In genomic region chr10:80434823-80435222, GRCm38 (mm10) we compare ENCODE assay signal across 13 mouse cellular contexts. TPM values are rescaled to one million over a fixed set of nuclear protein-coding genes. Genes with fewer than 3 reads are reported as not detected.
A peak's percentile ranks its signal among the peaks of the same experiment; 100 is the strongest.
DNase-seq lines count a peak whose midpoint lies in the region; ATAC-seq and TF ChIP-seq lines count a peak whose summit lies in the region.
"Had no signal": no experiment of that assay in that cellular context is flagged by ENCODE, and none has a peak within 500 bp of the region (broad histone marks: within the 10 kb centered on the region; RNA-seq: fewer than 3 reads in every experiment).

No protein-coding gene starts in this region.

- peaks cover 26% of the 10 kb centered on the region for H3K79me2 ChIP-seq in myocyte (ENCODE audit: control insufficient read depth, insufficient read depth)

- H3K36me3 ChIP-seq in hindbrain, embryonic 10.5 days = peaks cover 16% of the 10 kb centered on the region
- H3K36me3 ChIP-seq in hindbrain, embryonic 12.5 days = peaks cover 11% of the 10 kb centered on the region
- peaks cover 16% of the 10 kb centered on the region for H3K36me3 ChIP-seq in E14TG2a.4 (ENCODE audit: insufficient read depth, low read length)
- peaks cover 15% of the 10 kb centered on the region for H3K36me3 ChIP-seq in embryonic facial prominence, embryonic 10.5 days (replicated peaks)
- H3K36me3 ChIP-seq in myocyte (ENCODE audit: control insufficient read depth, insufficient read depth) = no peaks in the 10 kb centered on the region

- no peak for TF ChIP-seq POLR2A in myocyte (IDR thresholded peaks at IDR 0.05; ENCODE audit: insufficient read length, low read depth)

- peaks cover 13% of the 10 kb centered on the region for H3K27me3 ChIP-seq in hindbrain, embryonic 10.5 days (ENCODE audit: insufficient read depth, poor library complexity, severe bottlenecking)
- peaks cover 18% of the 10 kb centered on the region for H3K27me3 ChIP-seq in hindbrain, embryonic 12.5 days
- H3K27me3 ChIP-seq in E14TG2a.4 (ENCODE audit: insufficient read depth, low read length) (no peaks in the 10 kb centered on the region), myocyte (ENCODE audit: control insufficient read depth, insufficient read depth, insufficient read length) (no peaks in the 10 kb centered on the region)
- H3K27me3 ChIP-seq in embryonic facial prominence, embryonic 10.5 days (replicated peaks; ENCODE audit: low read depth, poor library complexity, severe bottlenecking) = peaks cover 6% of the 10 kb centered on the region

- H3K27ac ChIP-seq in hindbrain, embryonic 10.5 days = peak overlapping the region; percentile 100
- no peak overlapping the region for H3K27ac ChIP-seq in hindbrain, embryonic 12.5 days
- H3K27ac ChIP-seq in embryonic facial prominence, embryonic 10.5 days (replicated peaks) = peak overlapping the region; percentile 100
- H3K27ac ChIP-seq: kidney, postnatal 0 days had no signal

- no peak overlapping the region for H3K9ac ChIP-seq in hindbrain, embryonic 12.5 days

- WGBS in hindbrain, embryonic 10.5 days = 79% methylated on average over 3 of the region's 3 CpGs
- WGBS in hindbrain, embryonic 12.5 days = 80% methylated on average over 3 of the region's 3 CpGs
- WGBS in embryonic facial prominence, embryonic 10.5 days = 70% methylated on average over 3 of the region's 3 CpGs

- TF ChIP-seq CTCF in E14TG2a.4 (conservative IDR thresholded peaks at IDR 0.05; ENCODE audit: low read length) = no peak

- no peak for ATAC-seq in hindbrain, embryonic 12.5 days (ENCODE audit: low FRiP score)

- no peak overlapping the region for H3K4me2 ChIP-seq in hindbrain, embryonic 12.5 days (replicated peaks)
- no peak overlapping the region for H3K4me2 ChIP-seq in myocyte (ENCODE audit: low read depth)

- H3K4me1 ChIP-seq in hindbrain, embryonic 10.5 days (replicated peaks) = peaks cover 50% of the 10 kb centered on the region
- peaks cover 28% of the 10 kb centered on the region for H3K4me1 ChIP-seq in hindbrain, embryonic 12.5 days
- peaks cover 67% of the 10 kb centered on the region for H3K4me1 ChIP-seq in E14TG2a.4 (replicated peaks; ENCODE audit: low read depth, low read length)
- peaks cover 47% of the 10 kb centered on the region for H3K4me1 ChIP-seq in embryonic facial prominence, embryonic 10.5 days

- no peak for DNase-seq in hindbrain, embryonic 10.5 days (ENCODE audit: low spot score)
- DNase-seq in embryonic facial prominence, embryonic 10.5 days (ENCODE audit: low spot score) = no peak
- no peak for DNase-seq in right cerebral cortex, postnatal 36 days (ENCODE audit: low spot score in 2 of 2)
- DNase-seq in testis, postnatal 14 days (ENCODE audit: low spot score) = no peak
- DNase-seq: gastrocnemius, postnatal 25 days; lung, adult 18-20 months had no signal

- no peak overlapping the region for H3ac ChIP-seq in myocyte (ENCODE audit: control insufficient read depth, insufficient read length)

- H3K9me3 ChIP-seq in hindbrain, embryonic 10.5 days = no peaks in the 10 kb centered on the region
- no peaks in the 10 kb centered on the region for H3K9me3 ChIP-seq in hindbrain, embryonic 12.5 days (replicated peaks)
- H3K9me3 ChIP-seq in E14TG2a.4 (ENCODE audit: low read length) = no peaks in the 10 kb centered on the region
- H3K9me3 ChIP-seq in embryonic facial prominence, embryonic 10.5 days = no peaks in the 10 kb centered on the region
- H3K9me3 ChIP-seq: hindbrain, embryonic 13.5 days had no signal

- peak overlapping the region; percentile 98 for H3K4me3 ChIP-seq in hindbrain, embryonic 10.5 days
- H3K4me3 ChIP-seq in hindbrain, embryonic 12.5 days = no peak overlapping the region
- H3K4me3 ChIP-seq in E14TG2a.4 (replicated peaks; ENCODE audit: low read length) = peak overlapping the region; percentile 99
- peak overlapping the region; percentile 97; the same call in 1 of the 2 replicates for H3K4me3 ChIP-seq in embryonic facial prominence, embryonic 10.5 days
- H3K4me3 ChIP-seq in myocyte = peak overlapping the region; percentile 70

TF ChIP-seq in myocyte, 11 proteins besides CTCF, POLR2A, EP300 and RAD21:
- TF ChIP-seq USF1 (IDR thresholded peaks at IDR 0.05; ENCODE audit: low read depth) = no peak
- no peak for TF ChIP-seq MAX (IDR thresholded peaks at IDR 0.05; ENCODE audit: low read depth)
- TF ChIP-seq REST (IDR thresholded peaks at IDR 0.05; ENCODE audit: insufficient read depth, insufficient read length) = no peak
- TF ChIP-seq SRF (IDR thresholded peaks at IDR 0.05; ENCODE audit: control insufficient read depth, insufficient read length, low read depth) = no peak
- TF ChIP-seq MYOG (IDR thresholded peaks at IDR 0.05; ENCODE audit: control insufficient read depth in 1 of 3, insufficient read depth in 1 of 3, insufficient read length in 2 of 3, low read depth in 2 of 3) = no peak
- TF ChIP-seq MYOD1 (IDR thresholded peaks at IDR 0.05; ENCODE audit: control insufficient read depth in 1 of 3, insufficient read length in 2 of 3, low read depth in 2 of 3) = no peak
- TF ChIP-seq TCF12 (IDR thresholded peaks at IDR 0.05; ENCODE audit: insufficient read depth, poor library complexity, severe bottlenecking) = no peak
- no peak for TF ChIP-seq E2F4 (IDR thresholded peaks at IDR 0.05; ENCODE audit: insufficient read depth)
- TF ChIP-seq CEBPB (IDR thresholded peaks at IDR 0.05; ENCODE audit: insufficient read depth, poor library complexity, severe bottlenecking) = no peak
- TF ChIP-seq TCF3 (IDR thresholded peaks at IDR 0.05; ENCODE audit: insufficient read length, low read depth) = no peak
- TF ChIP-seq POLR2AphosphoS2 (IDR thresholded peaks at IDR 0.05; ENCODE audit: insufficient read length, low read depth) = no peak

RNA-seq across cellular contexts. Expression of gene Tcf3, which starts 1.4 kb away (rescaled TPM):
- 191 and 198 TPM in 2 replicates for polyA plus RNA-seq in hindbrain, embryonic 10.5 days (2016; fragmentation: Nextera tagmentation; extraction: Ambion mirVana)
- polyA plus RNA-seq in hindbrain, embryonic 12.5 days (2016; fragmentation: Nextera tagmentation; extraction: Ambion mirVana) = 176 and 178 TPM in 2 replicates
- polyA plus RNA-seq in embryonic facial prominence, embryonic 10.5 days (2016; fragmentation: Nextera tagmentation; extraction: Ambion mirVana) = 225 and 235 TPM in 2 replicates
- polyA plus RNA-seq in myocyte (2012; fragmentation: generic; extraction: Trizol) = 67.5 TPM

RNA-seq across cellular contexts. Expression of gene Uqcr11, which starts 28.2 kb away (rescaled TPM):
- polyA plus RNA-seq in hindbrain, embryonic 10.5 days (2016; fragmentation: Nextera tagmentation; extraction: Ambion mirVana) = 648 and 654 TPM in 2 replicates
- polyA plus RNA-seq in hindbrain, embryonic 12.5 days (2016; fragmentation: Nextera tagmentation; extraction: Ambion mirVana) = 312 and 406 TPM in 2 replicates
- polyA plus RNA-seq in embryonic facial prominence, embryonic 10.5 days (2016; fragmentation: Nextera tagmentation; extraction: Ambion mirVana) = 615 and 629 TPM in 2 replicates
- 1,247 TPM for polyA plus RNA-seq in myocyte (2012; fragmentation: generic; extraction: Trizol)

RNA-seq across cellular contexts. Expression of gene Mbd3, which starts 35.5 kb away (rescaled TPM):
- polyA plus RNA-seq in hindbrain, embryonic 10.5 days (2016; fragmentation: Nextera tagmentation; extraction: Ambion mirVana) = 341 and 365 TPM in 2 replicates
- polyA plus RNA-seq in hindbrain, embryonic 12.5 days (2016; fragmentation: Nextera tagmentation; extraction: Ambion mirVana) = 275 and 296 TPM in 2 replicates
- polyA plus RNA-seq in embryonic facial prominence, embryonic 10.5 days (2016; fragmentation: Nextera tagmentation; extraction: Ambion mirVana) = 371 and 377 TPM in 2 replicates
- polyA plus RNA-seq in myocyte (2012; fragmentation: generic; extraction: Trizol) = 190 TPM

RNA-seq across cellular contexts. Expression of gene Mex3d, which starts 47.4 kb away (rescaled TPM):
- polyA plus RNA-seq in hindbrain, embryonic 10.5 days (2016; fragmentation: Nextera tagmentation; extraction: Ambion mirVana) = 7.2 and 8.8 TPM in 2 replicates
- 21.4 and 24.8 TPM in 2 replicates for polyA plus RNA-seq in hindbrain, embryonic 12.5 days (2016; fragmentation: Nextera tagmentation; extraction: Ambion mirVana)
- polyA plus RNA-seq in embryonic facial prominence, embryonic 10.5 days (2016; fragmentation: Nextera tagmentation; extraction: Ambion mirVana) = 6.4 and 7.1 TPM in 2 replicates
- 29.6 TPM for polyA plus RNA-seq in myocyte (2012; fragmentation: generic; extraction: Trizol)

RNA-seq across cellular contexts. Expression of gene Onecut3, which starts 59.8 kb away (rescaled TPM):
- 1.1 and 2.0 TPM in 2 replicates for polyA plus RNA-seq in hindbrain, embryonic 10.5 days (2016; fragmentation: Nextera tagmentation; extraction: Ambion mirVana)
- 1.7 and 2.3 TPM in 2 replicates for polyA plus RNA-seq in hindbrain, embryonic 12.5 days (2016; fragmentation: Nextera tagmentation; extraction: Ambion mirVana)
- 0.17 and 0.58 TPM in 2 replicates for polyA plus RNA-seq in embryonic facial prominence, embryonic 10.5 days (2016; fragmentation: Nextera tagmentation; extraction: Ambion mirVana)
- polyA plus RNA-seq in myocyte (2012; fragmentation: generic; extraction: Trizol) = not detected
- polyA plus RNA-seq: cortical plate, adult 2 months; kidney, postnatal 0 days; thymus, postnatal 0 days had no signal
